Mouse (Mus musculus): Measurements from ENCODE around the gene Spem1. TPM values are rescaled to one million over a fixed set of nuclear protein-coding genes. Genes with fewer than 3 reads are reported as not detected.

The Spem1 gene
- polyA plus RNA-seq (2021; fragmentation: Nextera tagmentation) = not detected in 2 replicates
- long read RNA-seq, experiment 1 = 0 reads
- long read RNA-seq, experiment 2 = 0 reads

GRCm38 (mm10) chr11:69822080-69822479, at the start of gene Spem1:
Spem1 (minus strand) TSS chr11:69822180.

DNA sequence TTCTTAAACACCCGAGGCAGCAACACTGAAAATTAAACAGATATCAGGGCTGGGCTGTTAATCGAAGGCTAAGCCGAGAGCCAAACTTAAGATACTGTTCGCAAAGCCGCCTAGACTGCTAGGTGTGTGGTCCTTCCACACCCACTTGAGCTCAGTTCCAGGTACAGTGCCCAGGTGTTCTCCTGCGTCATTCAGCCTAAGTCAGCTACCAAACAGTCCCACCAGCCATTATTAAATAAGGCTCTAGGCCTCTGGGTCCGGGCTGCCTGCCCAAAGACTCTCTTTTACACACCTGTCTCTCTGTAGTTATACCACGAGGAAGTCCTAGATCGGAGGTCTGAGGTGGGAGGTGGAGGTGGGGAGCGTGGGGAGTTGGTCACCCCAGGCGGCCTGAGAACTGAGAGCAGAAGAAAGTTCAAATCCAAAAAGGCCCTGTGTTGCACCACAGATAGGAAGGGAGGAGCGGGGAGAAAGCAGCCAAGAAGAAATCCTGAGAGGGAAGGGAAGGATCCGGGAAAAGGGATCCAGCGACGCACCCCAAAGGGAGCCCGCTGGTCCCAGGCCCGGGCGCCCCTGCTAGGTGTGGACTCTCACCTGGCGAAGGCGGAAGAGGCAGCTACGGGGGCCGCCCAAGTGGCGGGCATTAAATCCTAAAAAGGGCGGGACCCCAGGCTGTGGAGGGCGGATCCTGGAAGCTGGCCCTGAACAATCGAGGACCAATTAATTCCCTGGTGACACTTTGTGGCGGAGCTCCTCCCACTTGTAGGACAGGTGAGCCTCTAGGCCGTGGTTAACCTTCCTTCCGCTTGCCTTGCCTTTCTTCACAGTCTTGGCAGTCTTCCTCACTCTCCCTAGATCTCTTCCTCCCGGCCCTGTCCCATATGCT, 36.4 kb upstream of the Spem1 start, which contains the start of gene Tnk1:
Tnk1 (minus strand) TSS at position 618 of the 886 bp plus-strand sequence.

GRCm38 (mm10) chr11:69846198-69846680, 24.3 kb upstream of the Spem1 start, which contains the start of gene Plscr3:
Plscr3 (plus strand) TSS chr11:69846376.

GRCm38 (mm10) chr11:69837952-69838713, 16.2 kb upstream of the Spem1 start, which contains the start of gene Tmem256:
Tmem256 (plus strand) TSS chr11:69838514.

GRCm38 (mm10) chr11:69837604-69837951, 15.6 kb upstream of the Spem1 start, which contains the start of gene Nlgn2:
Nlgn2 (minus strand) TSS chr11:69837784.

DNA sequence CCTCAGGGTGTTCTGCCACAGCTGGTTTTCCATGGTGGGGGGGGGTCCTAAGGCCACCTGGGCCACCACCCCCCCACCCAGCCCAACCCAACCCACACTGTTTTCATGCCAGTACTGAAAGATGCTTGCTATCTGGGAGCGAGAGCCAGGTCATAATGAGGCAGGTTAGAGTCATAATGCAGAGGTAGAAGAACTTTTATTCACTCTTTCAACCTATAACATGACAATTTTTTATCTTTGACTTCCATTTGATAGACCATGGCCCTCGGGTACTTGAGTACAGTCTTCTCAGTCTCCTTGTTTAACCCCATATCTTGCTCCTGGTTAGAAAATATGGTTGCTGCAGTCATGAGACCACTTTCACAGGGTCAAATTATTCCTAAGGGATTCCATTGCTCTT, 3.6 kb downstream of the Spem1 start, which contains the start of gene Spem2:
Spem2 (minus strand) TSS at position 101 of the 400 bp plus-strand sequence.

DNA sequence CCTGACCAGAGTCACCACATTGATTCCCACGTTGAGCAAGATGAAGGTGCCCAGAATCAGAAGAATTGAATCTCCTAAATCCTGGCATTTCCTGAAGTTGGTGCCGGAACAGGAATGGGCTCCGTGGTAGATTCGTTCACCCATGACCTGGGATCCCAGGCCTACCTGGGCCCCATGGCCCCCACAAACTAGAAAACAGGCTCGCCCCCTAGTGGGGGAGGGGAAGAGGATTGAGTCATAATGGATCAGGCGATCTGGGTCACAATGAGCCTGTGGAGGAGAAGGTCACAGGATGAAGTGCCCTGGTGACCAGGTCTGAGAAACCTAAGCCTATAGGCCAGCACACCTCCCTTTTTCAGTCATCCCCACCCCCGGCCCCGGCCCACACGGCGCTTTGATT, 6.8 kb downstream of the Spem1 start, which contains the start of gene Gm39566:
Gm39566 (minus strand) TSS at position 144 of the 400 bp plus-strand sequence.

DNA sequence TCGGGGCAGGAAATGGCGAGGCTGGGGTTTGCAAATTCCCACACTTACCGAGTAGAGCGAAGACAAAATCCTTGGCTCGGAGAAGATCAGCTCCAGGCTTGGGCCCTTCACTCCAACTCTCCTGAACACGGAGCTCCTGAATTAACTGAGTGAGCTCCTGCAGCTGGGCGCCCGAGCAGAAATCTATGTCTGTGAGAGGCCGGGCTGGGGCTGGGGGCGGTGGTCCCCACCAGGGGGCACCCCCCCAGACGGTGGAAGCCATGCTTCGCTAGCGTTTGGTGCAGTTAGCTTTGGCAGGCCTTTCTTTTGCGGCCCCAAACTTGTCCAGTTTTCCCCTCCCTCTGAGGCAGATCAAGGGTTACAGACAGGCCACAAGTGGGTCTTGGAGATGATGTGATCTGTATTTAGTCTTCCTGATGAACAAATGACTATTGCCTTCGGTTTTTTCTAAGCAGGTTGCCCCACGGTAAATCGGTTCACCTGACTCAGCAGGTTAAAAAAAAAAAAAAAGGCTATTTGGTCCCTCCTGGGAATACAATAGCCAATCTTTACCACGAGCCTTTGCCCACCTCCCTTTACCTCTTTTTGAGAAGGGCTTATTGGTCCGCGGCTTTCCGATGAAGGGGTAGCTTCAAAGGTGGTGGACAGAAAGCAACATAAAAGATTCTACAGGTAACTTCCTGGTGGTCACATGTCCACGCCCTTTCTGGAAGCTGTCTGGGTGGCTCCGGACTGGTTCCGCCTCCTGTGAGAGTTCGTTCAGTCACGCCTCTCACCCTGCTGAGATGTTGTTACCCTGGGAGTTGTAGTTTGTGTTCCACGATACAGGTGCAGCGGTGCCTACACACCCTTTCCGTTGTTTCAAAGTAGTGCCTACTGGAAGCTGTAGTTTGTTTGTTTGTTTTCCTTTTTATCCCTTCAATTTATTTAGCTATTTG, 16.7 kb downstream of the Spem1 start, which contains the start of gene Tmem102:
Tmem102 (minus strand) TSS at position 653 of the 938 bp plus-strand sequence.

DNA sequence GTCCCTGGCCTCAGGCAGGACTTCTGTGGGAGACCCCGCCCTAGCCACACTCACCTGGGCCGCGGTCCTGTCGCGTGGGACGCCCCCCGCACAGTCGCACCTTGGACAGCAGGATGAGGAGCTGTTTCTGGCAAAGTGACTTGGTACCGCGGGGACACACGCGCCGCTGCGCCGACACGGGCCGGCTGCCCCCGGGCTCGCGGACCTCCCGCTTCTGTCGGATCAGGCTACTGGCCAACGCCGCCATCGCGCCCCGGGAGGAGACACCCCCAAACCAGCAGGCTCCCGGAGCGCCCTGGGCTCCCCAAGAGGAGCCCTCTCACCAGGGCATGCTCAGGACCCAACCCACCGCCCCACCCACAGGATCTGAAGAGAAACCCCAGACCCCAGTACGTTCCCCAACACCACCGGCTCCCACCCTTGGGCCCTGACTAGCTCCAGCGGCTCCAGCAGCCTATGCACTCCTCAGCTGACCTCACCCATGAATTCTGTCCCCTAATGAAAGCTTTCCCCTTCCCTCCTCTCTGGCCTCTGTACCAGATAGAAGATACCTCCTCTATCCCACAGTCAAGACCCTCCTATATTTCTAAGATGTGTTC, 20.5 kb downstream of the Spem1 start, which contains the start of gene Fgf11:
Fgf11 (minus strand) TSS at position 479 of the 599 bp plus-strand sequence.

DNA sequence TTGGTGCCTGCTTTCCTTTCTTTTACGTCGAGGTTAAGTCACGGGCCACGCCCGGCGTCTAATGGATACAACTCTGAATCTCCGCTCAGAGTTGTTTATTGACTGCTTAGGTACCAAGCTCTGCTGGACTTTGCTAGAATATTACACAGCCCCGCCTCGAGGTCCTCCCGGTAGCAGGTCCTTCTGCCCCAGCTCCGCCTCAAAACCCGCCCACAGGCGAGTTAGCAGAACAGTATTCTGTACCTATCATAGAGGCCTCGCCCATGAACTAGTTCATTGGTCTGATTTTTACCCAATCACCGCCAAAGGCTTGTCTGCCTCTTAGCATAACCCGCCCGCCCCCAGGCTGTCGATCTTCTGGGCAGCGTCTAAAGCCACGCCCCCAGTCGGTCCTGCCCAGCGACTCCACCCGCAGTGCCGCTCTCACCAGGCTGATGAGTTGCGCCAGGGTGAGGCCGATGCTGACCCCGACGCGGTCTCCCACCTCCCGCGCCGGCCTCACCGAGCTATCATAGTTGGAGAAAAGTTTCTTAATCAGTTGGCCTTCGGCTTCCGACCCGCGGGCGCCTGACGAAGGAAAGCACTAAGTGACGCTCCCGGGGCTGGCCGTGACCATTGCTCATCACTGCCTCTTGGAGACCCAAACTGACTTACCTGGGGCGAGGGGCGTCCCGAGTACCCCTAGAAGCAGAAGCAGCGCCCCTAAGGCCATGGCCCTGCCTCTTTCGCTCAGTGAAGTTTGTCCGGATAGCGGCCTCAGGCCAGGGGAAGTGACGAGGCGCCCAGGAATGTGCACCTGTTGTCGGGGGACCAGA, 26.6 kb downstream of the Spem1 start, which contains the start of gene Chrnb1:
Chrnb1 (minus strand) TSS at position 776 of the 815 bp plus-strand sequence.

Other genes with a start within 250 kb of the Spem1 start
- 11.1 and 12.9 TPM in 2 replicates for gene Wrap53, start 241.9 kb downstream of the Spem1 start, polyA plus RNA-seq (2021; fragmentation: Nextera tagmentation)
- gene Trp53, start 241.8 kb downstream of the Spem1 start, polyA plus RNA-seq (2021; fragmentation: Nextera tagmentation) = 20.2 and 20.9 TPM in 2 replicates
- gene Atp1b2, start 216.2 kb downstream of the Spem1 start, polyA plus RNA-seq (2021; fragmentation: Nextera tagmentation) = 153 and 269 TPM in 2 replicates
- not detected in 2 replicates for gene Shbg, start 204.3 kb downstream of the Spem1 start, polyA plus RNA-seq (2021; fragmentation: Nextera tagmentation)
- gene Sat2, start 200.2 kb downstream of the Spem1 start, polyA plus RNA-seq (2021; fragmentation: Nextera tagmentation) = 13.9 and 15.2 TPM in 2 replicates
- 6.9 and 10.3 TPM in 2 replicates for gene Fxr2, start 189.2 kb downstream of the Spem1 start, polyA plus RNA-seq (2021; fragmentation: Nextera tagmentation)
- 0.36 TPM in 1 of 2 replicates, not detected in the other for gene Sox15, start 166.9 kb downstream of the Spem1 start, polyA plus RNA-seq (2021; fragmentation: Nextera tagmentation)
- gene Mpdu1, start 159.5 kb downstream of the Spem1 start, polyA plus RNA-seq (2021; fragmentation: Nextera tagmentation) = 87.7 and 102 TPM in 2 replicates
- gene Cd68, start 156.0 kb downstream of the Spem1 start, polyA plus RNA-seq (2021; fragmentation: Nextera tagmentation) = 18.2 and 20.8 TPM in 2 replicates
- gene Eif4a1, start 149.8 kb downstream of the Spem1 start, polyA plus RNA-seq (2021; fragmentation: Nextera tagmentation) = 163 and 212 TPM in 2 replicates
- 16.2 and 20.9 TPM in 2 replicates for gene Senp3, start 140.1 kb downstream of the Spem1 start, polyA plus RNA-seq (2021; fragmentation: Nextera tagmentation)
- gene Tnfsf13, start 136.4 kb downstream of the Spem1 start, polyA plus RNA-seq (2021; fragmentation: Nextera tagmentation) = 3.5 and 3.8 TPM in 2 replicates
- 3.3 and 11.2 TPM in 2 replicates for gene Tnfsf12, start 126.3 kb downstream of the Spem1 start, polyA plus RNA-seq (2021; fragmentation: Nextera tagmentation)
- gene Tnfsfm13, start 126.1 kb downstream of the Spem1 start, polyA plus RNA-seq (2021; fragmentation: Nextera tagmentation) = 3.0 and 5.7 TPM in 2 replicates
- 3.9 and 7.0 TPM in 2 replicates for gene Polr2a, start 63.5 kb downstream of the Spem1 start, polyA plus RNA-seq (2021; fragmentation: Nextera tagmentation)
- gene Slc35g3, start 60.2 kb downstream of the Spem1 start, polyA plus RNA-seq (2021; fragmentation: Nextera tagmentation) = not detected in 2 replicates
- 6.7 and 9.8 TPM in 2 replicates for gene Zbtb4, start 56.3 kb downstream of the Spem1 start, polyA plus RNA-seq (2021; fragmentation: Nextera tagmentation)
- 0.17 and 0.19 TPM in 2 replicates for gene Chrnb1, start 26.2 kb downstream of the Spem1 start, polyA plus RNA-seq (2021; fragmentation: Nextera tagmentation)
- gene Fgf11, start 20.3 kb downstream of the Spem1 start, polyA plus RNA-seq (2021; fragmentation: Nextera tagmentation) = 2.3 and 2.7 TPM in 2 replicates
- gene Tmem102, start 16.6 kb downstream of the Spem1 start, polyA plus RNA-seq (2021; fragmentation: Nextera tagmentation) = 0.39 and 0.40 TPM in 2 replicates
- not detected in 2 replicates for gene Gm39566, start 6.9 kb downstream of the Spem1 start, polyA plus RNA-seq (2021; fragmentation: Nextera tagmentation)
- not detected in 2 replicates for gene Spem2, start 3.7 kb downstream of the Spem1 start, polyA plus RNA-seq (2021; fragmentation: Nextera tagmentation)
- 12.4 and 16.8 TPM in 2 replicates for gene Nlgn2, start 15.6 kb upstream of the Spem1 start, polyA plus RNA-seq (2021; fragmentation: Nextera tagmentation)
- 510 and 573 TPM in 2 replicates for gene Tmem256, start 16.3 kb upstream of the Spem1 start, polyA plus RNA-seq (2021; fragmentation: Nextera tagmentation)
- gene Plscr3, start 24.2 kb upstream of the Spem1 start, polyA plus RNA-seq (2021; fragmentation: Nextera tagmentation) = 4.0 and 11.7 TPM in 2 replicates
- 0.08 TPM in 1 of 2 replicates, not detected in the other for gene Tnk1, start 36.5 kb upstream of the Spem1 start, polyA plus RNA-seq (2021; fragmentation: Nextera tagmentation)
- not detected in 2 replicates for gene Tmem95, start 55.8 kb upstream of the Spem1 start, polyA plus RNA-seq (2021; fragmentation: Nextera tagmentation)
- 0.42 and 0.43 TPM in 2 replicates for gene Kctd11, start 59.2 kb upstream of the Spem1 start, polyA plus RNA-seq (2021; fragmentation: Nextera tagmentation)
- gene Acap1, start 73.4 kb upstream of the Spem1 start, polyA plus RNA-seq (2021; fragmentation: Nextera tagmentation) = not detected in 2 replicates
- 0.20 and 0.37 TPM in 2 replicates for gene 2810408A11Rik, start 78.8 kb upstream of the Spem1 start, polyA plus RNA-seq (2021; fragmentation: Nextera tagmentation)
- 8.7 and 12.8 TPM in 2 replicates for gene Neurl4, start 78.9 kb upstream of the Spem1 start, polyA plus RNA-seq (2021; fragmentation: Nextera tagmentation)
- 19.7 and 23.9 TPM in 2 replicates for gene Gps2, start 91.7 kb upstream of the Spem1 start, polyA plus RNA-seq (2021; fragmentation: Nextera tagmentation)
- 765 and 797 TPM in 2 replicates for gene Eif5a, start 99.8 kb upstream of the Spem1 start, polyA plus RNA-seq (2021; fragmentation: Nextera tagmentation)
- 0.92 TPM in 1 of 2 replicates, not detected in the other for gene Ybx2, start 113.6 kb upstream of the Spem1 start, polyA plus RNA-seq (2021; fragmentation: Nextera tagmentation)
- gene Slc2a4, start 126.0 kb upstream of the Spem1 start, polyA plus RNA-seq (2021; fragmentation: Nextera tagmentation) = 0.61 and 0.64 TPM in 2 replicates
- gene Cldn7, start 142.6 kb upstream of the Spem1 start, polyA plus RNA-seq (2021; fragmentation: Nextera tagmentation) = not detected in 2 replicates
- gene Ctdnep1, start 159.0 kb upstream of the Spem1 start, polyA plus RNA-seq (2021; fragmentation: Nextera tagmentation) = 16.4 and 21.9 TPM in 2 replicates
- 112 and 113 TPM in 2 replicates for gene Elp5, start 160.3 kb upstream of the Spem1 start, polyA plus RNA-seq (2021; fragmentation: Nextera tagmentation)
- 291 and 457 TPM in 2 replicates for gene Gabarap, start 169.0 kb upstream of the Spem1 start, polyA plus RNA-seq (2021; fragmentation: Nextera tagmentation)
- 9.2 and 18.6 TPM in 2 replicates for gene Phf23, start 173.6 kb upstream of the Spem1 start, polyA plus RNA-seq (2021; fragmentation: Nextera tagmentation)
- 1.6 and 4.0 TPM in 2 replicates for gene Dvl2, start 178.4 kb upstream of the Spem1 start, polyA plus RNA-seq (2021; fragmentation: Nextera tagmentation)
- gene Acadvl, start 193.2 kb upstream of the Spem1 start, polyA plus RNA-seq (2021; fragmentation: Nextera tagmentation) = 40.5 and 55.2 TPM in 2 replicates
- gene Dlg4, start 194.8 kb upstream of the Spem1 start, polyA plus RNA-seq (2021; fragmentation: Nextera tagmentation) = 50.8 and 69.9 TPM in 2 replicates
- gene Asgr1, start 231.9 kb upstream of the Spem1 start, polyA plus RNA-seq (2021; fragmentation: Nextera tagmentation) = 3.1 and 3.3 TPM in 2 replicates

Measured in left cerebral cortex, adult 6 months (tissue).